Mouse (Mus musculus): Measurements from ENCODE around the gene Shoc2. TPM values are rescaled to one million over a fixed set of nuclear protein-coding genes. Genes with fewer than 3 reads are reported as not detected.

Shoc2 gene
- polyA plus RNA-seq, 1 experiment from 2014 or later = 41.7 TPM

- Histone ChIP-seq H3K9me3 (no peaks in the 10 kb centered on the region), H3K27me3 (no peaks in the 10 kb centered on the region), H3K4me3 (replicated peaks) (no peak overlapping the region), H3K27ac (no peak overlapping the region), H3K4me2 (no peak overlapping the region), H3K9ac (replicated peaks) (no peak overlapping the region), H3K36me3 (no peaks in the 10 kb centered on the region), H3K4me1 (replicated peaks) (no peaks in the 10 kb centered on the region)
- no peak for ATAC-seq (ENCODE audit: insufficient number of reproducible peaks, insufficient read depth, low FRiP score, low TSS enrichment, low read depth)
- 83% methylated on average over 7 of the region's 7 CpGs for WGBS
These were observed 124.3 kb downstream of the Shoc2 start for GRCm38 (mm10) chr19:54068447-54068846.

- Histone ChIP-seq H3K9ac (replicated peaks) (no peak overlapping the region), H3K27me3 (no peaks in the 10 kb centered on the region), H3K27ac (no peak overlapping the region), H3K9me3 (no peaks in the 10 kb centered on the region), H3K4me2 (no peak overlapping the region), H3K4me3 (replicated peaks) (no peak overlapping the region), H3K4me1 (replicated peaks) (no peaks in the 10 kb centered on the region), H3K36me3 (no peaks in the 10 kb centered on the region)
- WGBS = 74% methylated on average over 5 of the region's 5 CpGs
- no peak for ATAC-seq (ENCODE audit: insufficient number of reproducible peaks, insufficient read depth, low FRiP score, low TSS enrichment, low read depth)
These were observed 126.4 kb downstream of the Shoc2 start for GRCm38 (mm10) chr19:54070521-54070920.

GRCm38 (mm10) chr19:54072233-54072800 is 128.2 kb downstream of the Shoc2 start:
- Histone ChIP-seq H3K4me3 (replicated peaks) (no peak overlapping the region), H3K36me3 (no peaks in the 10 kb centered on the region), H3K9me3 (no peaks in the 10 kb centered on the region), H3K4me1 (replicated peaks) (no peaks in the 10 kb centered on the region), H3K9ac (replicated peaks) (no peak overlapping the region), H3K4me2 (no peak overlapping the region), H3K27me3 (no peaks in the 10 kb centered on the region), H3K27ac (no peak overlapping the region)
- WGBS = 80% methylated on average over 5 of the region's 5 CpGs
- ATAC-seq (ENCODE audit: insufficient number of reproducible peaks, insufficient read depth, low FRiP score, low TSS enrichment, low read depth) = no peak

DNA sequence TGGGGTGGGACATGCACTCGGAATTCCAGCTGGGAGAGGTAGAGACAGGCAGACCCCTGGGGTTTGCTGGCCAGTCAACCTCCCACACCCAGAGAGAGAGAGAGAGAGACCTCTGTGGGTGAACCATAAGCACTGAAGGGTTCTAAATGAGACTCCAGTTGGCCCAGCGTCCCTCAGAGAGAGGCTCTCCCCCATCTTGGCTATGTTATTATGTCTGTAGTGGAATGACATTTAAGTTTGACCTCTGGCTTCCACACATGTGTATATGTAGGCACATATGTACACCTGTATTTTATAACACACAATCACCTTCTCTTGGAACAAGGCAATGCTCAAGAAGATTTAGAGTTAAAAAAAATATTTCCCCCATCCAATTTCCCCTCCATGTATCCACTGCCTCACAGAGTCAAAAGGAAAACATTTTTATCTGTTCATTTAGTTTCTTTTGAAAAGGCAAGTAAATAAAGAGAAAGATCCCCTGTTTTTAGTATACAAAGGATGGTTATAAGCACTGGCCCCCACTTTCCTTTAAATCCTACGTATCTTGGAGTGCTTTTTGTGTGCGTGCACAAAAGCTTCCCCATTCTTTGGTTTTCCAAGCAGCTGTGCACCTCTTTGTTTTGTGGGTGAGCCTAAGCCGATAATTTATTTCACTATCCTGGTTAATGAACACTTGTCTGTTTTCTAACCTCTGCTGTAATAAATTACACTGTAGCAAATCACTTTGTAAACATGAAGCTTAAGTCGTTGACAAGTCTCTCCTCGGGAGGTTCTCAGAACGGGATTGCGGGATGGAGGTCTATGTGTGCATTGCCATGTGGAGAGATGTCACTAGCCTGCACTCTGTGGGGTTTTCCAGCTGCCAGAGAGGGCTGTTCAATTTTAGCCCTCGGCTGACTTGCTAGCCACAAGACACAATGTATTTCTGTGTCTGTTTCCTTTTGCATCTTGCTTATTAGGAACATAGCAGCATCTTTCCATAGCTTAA is 132.6 kb downstream of the Shoc2 start:
- 38% methylated on average over 10 of the region's 10 CpGs for WGBS

DNA sequence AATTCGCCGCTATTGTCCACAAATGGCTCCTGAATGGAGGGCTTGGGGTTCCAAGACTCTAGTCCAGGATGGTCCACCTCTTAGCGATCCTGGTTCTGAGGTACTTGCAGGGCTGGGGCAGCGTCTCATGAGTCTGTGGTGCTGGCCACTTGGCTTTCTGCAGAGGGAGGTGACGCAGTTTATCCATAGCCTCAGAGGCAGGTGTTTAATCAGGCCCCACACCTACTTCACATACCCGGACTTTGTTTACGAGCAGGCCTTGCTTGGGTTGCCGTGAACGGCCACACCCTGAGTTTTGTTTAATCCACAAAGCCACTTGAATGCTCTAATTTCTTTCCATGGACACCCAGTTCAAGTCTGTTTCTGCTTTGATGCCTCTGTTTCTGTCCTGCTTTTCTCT is 137.2 kb downstream of the Shoc2 start:
- H3K9ac ChIP-seq (replicated peaks) = no peak overlapping the region
- H3K27ac ChIP-seq = no peak overlapping the region
- no peaks in the 10 kb centered on the region for H3K9me3 ChIP-seq
- H3K4me1 ChIP-seq (replicated peaks) = no peaks in the 10 kb centered on the region
- no peaks in the 10 kb centered on the region for H3K27me3 ChIP-seq
- no peak overlapping the region for H3K4me3 ChIP-seq (replicated peaks)
- no peak overlapping the region for H3K4me2 ChIP-seq
- ATAC-seq (ENCODE audit: insufficient number of reproducible peaks, insufficient read depth, low FRiP score, low TSS enrichment, low read depth) = no peak
- WGBS = 79% methylated on average over 9 of the region's 9 CpGs
- H3K36me3 ChIP-seq = no peaks in the 10 kb centered on the region

More for the DNA sequence above, 132.6 kb downstream of the Shoc2 start:
- no peaks in the 10 kb centered on the region for H3K36me3 ChIP-seq
- no peaks in the 10 kb centered on the region for H3K4me1 ChIP-seq (replicated peaks)
- no peak overlapping the region for H3K27ac ChIP-seq
- no peak for ATAC-seq (ENCODE audit: insufficient number of reproducible peaks, insufficient read depth, low FRiP score, low TSS enrichment, low read depth)
- H3K27me3 ChIP-seq = no peaks in the 10 kb centered on the region
- H3K4me2 ChIP-seq = no peak overlapping the region
- H3K9me3 ChIP-seq = no peaks in the 10 kb centered on the region
- H3K9ac ChIP-seq (replicated peaks) = no peak overlapping the region
- H3K4me3 ChIP-seq (replicated peaks) = no peak overlapping the region

- Histone ChIP-seq H3K36me3 (no peaks in the 10 kb centered on the region), H3K27ac (no peak overlapping the region), H3K4me2 (no peak overlapping the region), H3K9me3 (no peaks in the 10 kb centered on the region), H3K9ac (replicated peaks) (no peak overlapping the region), H3K4me1 (replicated peaks) (no peaks in the 10 kb centered on the region), H3K27me3 (no peaks in the 10 kb centered on the region), H3K4me3 (replicated peaks) (no peak overlapping the region)
- ATAC-seq (ENCODE audit: insufficient number of reproducible peaks, insufficient read depth, low FRiP score, low TSS enrichment, low read depth) = no peak
- 87% methylated on average over 9 of the region's 9 CpGs for WGBS
These were observed 137.6 kb downstream of the Shoc2 start for GRCm38 (mm10) chr19:54081716-54082165.

Other genes starting within 250 kb of the Shoc2 start
- 106 and 107 TPM in 2 replicates for gene Pdcd4, start 52.1 kb upstream of the Shoc2 start, polyA plus RNA-seq (2016; fragmentation: Nextera tagmentation; extraction: Ambion mirVana)
- 89.6 and 93.3 TPM in 2 replicates for gene Bbip1, start 321 bp downstream of the Shoc2 start, polyA plus RNA-seq (2016; fragmentation: Nextera tagmentation; extraction: Ambion mirVana)
- 0.11 and 0.27 TPM in 2 replicates for gene Adra2a, start 99.8 kb downstream of the Shoc2 start, polyA plus RNA-seq (2016; fragmentation: Nextera tagmentation; extraction: Ambion mirVana)

All from limb, embryonic 12.5 days (tissue).